Mouse (Mus musculus) spleen, adult 10 weeks (tissue): ENCODE measurements around the gene Tmem178. TPM values are rescaled to one million over a fixed set of nuclear protein-coding genes. Genes with fewer than 3 reads are reported as not detected.

Experiments
- polyA plus RNA-seq: library from polyadenylated mRNA; stranded (reverse); fragments of 350-450 nt; fragmentation: Illumina TruSeq; extraction: RNeasy Lipid Tissue Mini Kit (QIAGEN cat#74804); gene quantifications from one replicate; pipeline ENCODE4 v1.2.3, GENCODE M21; 2015; ENCODE audit warnings: low replicate concordance; ENCODE audit not compliant: insufficient read depth

The Tmem178 gene
- 1.1 TPM for polyA plus RNA-seq

GRCm38 (mm10) chr17:80944530-80945198 lies at the start of gene Tmem178:
Tmem178 (plus strand) TSS chr17:80944632.

Other genes with a start within 250 kb of the Tmem178 start
- gene Map4k3, start 216.1 kb upstream of the Tmem178 start, polyA plus RNA-seq = 31.0 TPM
- 9.9 TPM for gene Thumpd2, start 120.5 kb downstream of the Tmem178 start, polyA plus RNA-seq